Mouse (Mus musculus) retina, postnatal 7 days (tissue): ENCODE results near the gene Traf4.
"Not testable (repeated sequence)": the region's sequence is repeated elsewhere in the genome, so short reads cannot be mapped to it uniquely, and the experiment has no call there.

Source experiments
- DNase-seq: peaks from one replicate; pipeline ENCODE4 v3.0.0-alpha.2; 2012; ENCODE audit warnings: low read depth, low spot score

Traf4 gene

DNA sequence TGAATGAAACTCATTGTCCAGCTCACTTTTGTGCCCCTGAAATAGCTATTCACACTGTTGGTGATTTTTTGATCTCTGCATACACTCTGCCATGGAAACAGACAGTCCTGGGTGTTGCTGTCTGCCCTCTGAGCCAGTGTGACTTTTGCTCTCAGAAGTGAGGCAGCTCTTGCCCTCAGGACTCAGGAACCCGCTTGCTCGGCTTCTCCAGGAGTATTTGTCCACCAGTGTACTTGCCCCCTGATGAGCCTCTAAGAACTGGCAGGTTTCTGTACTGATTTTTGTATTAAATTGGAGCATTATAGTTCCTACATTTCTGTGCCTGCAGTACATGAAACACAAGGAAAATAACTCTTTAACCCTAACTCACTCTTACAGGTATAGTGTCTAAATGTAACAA lies 21.9 kb downstream of the Traf4 start:
- DNase-seq = no peak

DNA sequence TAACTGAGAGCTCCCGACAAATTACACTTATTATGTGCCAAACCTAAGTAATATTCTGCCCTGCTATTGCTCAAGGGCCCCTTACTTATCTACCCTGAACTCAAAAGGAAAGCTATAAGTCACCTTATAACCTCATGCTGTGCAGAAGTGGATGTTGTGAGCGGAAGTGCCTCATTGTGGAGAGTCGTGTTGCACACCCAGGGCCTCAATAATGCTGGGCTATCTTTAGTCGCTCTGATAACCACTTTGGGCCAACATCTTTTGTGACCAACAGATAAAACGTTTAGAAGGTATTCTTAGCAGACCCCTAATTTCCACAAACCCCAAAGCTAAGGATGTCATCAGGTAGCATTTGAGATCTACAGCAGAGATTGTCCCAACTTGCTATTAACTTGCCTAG lies 24.7 kb downstream of the Traf4 start:
- DNase-seq = no peak

DNA sequence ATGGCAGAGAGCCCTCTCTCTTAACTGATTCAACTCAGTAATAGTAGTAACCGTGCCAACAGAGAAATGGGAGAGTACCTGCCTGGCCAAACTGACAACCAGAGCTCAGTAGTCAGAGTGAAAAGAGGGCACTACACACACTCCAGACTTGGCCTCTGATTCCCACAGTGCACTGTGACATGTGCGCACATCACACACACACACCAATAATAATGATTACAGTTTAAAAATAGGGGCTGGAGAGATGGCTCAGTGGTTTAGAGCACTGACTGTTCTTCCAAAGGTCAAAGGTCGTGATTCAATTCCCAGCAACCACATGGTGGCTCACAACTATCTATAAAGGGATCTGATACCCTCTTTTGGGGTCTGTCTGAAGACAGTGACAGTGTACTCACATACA lies 27.4 kb downstream of the Traf4 start:
- DNase-seq = no peak

DNA sequence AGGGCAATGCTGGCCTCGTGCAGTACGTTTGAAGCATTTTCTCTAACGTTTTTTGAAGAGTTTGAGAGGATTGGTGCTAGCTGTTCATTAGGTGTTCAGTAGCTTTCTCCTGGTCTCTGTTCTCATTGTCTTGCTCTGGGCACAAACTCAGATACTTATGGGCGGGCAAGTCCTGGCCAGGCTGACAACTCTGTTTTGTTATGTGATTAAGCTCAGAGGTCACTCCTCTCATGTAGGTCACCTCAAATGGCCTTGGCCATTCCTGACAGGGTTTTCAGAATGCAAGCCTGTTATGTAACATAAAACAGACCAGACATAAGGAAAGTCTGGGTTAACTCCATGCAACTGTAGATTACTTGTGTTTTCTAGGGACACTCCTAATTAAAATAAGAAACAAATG lies 27.8 kb downstream of the Traf4 start:
- DNase-seq = no peak

DNA sequence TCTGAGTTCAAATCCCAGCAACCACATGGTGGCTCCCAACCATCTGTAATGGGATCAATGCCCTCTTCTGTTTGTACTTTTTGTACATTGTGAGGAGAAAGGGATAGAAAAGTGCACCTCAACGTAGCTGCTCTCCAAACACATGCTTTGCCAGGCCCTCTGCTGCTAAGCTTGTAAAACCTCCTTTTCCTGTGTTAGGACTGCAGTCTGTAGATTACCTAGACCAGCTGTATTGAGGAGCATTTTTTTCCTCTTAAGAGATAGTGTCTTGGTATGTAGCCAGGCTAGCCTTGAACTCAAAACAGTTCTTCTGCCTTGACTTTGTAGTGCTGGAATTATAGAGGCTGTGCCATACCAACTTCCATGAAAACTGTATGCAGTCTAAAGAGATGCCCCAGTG lies 29.3 kb downstream of the Traf4 start:
- DNase-seq = no peak

DNA sequence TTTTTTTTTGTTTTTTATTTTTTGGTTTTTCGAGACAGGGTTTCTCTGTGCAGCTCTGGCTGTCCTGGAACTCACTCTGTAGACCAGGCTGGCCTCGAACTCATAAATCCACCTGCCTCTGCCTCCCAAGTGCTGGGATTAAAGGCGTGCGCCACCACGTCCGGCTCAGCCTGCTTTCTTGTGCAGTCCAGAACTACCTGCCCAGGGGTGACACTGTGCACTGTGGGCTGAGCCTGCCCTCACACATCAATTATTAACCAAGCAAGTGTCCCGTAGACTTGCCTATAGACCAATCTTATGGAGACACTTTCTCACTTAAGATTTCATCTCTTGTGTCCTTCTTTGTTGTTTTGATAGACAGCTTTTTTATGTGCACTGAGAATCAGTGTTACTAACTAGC lies 30.1 kb downstream of the Traf4 start:
- not testable (repeated sequence) for DNase-seq

DNA sequence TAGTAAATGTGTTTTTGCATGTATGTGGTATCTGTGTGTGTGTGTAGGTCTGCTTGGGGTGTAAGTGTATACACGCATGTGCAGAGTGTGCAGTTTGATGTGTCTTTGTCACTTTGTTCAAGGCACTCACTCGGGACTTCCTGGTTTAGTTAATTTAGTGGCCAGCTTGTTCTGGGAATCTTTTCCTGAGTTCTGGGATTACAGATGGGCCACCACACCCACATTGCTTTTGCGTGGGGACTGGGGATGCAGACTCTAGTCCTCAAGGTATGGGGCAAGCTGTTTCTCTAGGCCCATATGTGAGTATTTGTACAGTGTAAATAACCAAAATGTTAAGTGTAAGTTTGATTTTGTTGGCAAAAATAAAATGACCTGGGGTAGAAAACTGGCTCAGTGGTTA lies 31.0 kb downstream of the Traf4 start:
- no peak for DNase-seq

DNA sequence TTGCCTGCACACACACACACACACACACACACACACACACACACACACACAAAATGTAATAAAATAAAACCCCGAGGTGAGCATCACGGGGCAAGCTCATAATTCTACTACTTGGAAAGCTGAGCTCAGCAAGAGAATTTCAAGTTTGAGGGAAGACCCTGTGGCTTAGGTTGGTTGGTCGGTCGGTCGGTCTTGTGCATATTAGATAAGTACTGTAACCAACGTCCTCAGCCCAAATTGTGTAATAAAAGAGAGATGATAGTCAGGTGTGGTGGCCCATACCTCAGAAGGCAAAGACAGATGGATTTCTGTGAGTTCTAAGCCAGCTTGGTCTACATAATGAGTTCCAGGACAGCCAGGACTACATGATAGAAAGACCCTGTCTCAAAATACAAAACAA lies 31.5 kb downstream of the Traf4 start:
- no peak for DNase-seq

DNA sequence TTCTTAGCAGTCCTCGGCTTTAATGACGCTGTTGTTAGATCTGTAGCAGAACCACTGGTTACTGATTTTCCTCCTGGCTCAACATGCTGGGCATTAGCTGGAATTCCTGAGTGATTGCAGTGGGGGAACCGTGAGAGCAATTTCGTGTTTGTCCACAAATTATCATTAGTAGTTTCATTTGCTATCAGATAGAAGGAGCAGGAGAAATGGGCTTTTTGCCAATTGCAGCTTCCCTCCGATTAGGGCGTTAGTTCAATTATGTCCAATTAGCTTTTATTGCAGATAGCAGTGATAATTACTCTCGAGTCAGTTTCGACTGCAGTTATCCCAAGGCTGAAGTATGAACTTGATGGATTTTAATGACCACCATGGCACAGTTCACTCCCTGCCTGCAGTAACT lies 35.9 kb downstream of the Traf4 start:
- no peak for DNase-seq

DNA sequence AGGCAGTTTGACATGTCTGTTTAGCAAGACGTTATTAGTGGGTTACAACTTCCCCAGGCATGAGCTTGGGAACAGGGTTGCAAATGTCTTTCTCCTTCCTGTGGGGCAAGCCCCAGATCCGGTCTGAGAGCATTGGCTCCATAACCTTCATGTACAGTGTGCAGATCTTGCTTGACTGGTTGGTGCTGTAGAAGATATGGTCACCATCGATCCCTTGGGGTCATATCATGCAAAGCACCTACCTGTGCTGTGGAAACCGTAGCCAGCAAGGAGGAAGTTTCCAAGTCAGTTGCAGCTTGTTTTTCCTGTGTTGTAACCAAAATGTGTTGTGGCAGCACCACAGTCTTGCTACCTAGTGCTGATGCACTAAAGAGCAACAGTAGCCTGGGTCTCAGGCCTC lies 38.6 kb downstream of the Traf4 start:
- no peak for DNase-seq

DNA sequence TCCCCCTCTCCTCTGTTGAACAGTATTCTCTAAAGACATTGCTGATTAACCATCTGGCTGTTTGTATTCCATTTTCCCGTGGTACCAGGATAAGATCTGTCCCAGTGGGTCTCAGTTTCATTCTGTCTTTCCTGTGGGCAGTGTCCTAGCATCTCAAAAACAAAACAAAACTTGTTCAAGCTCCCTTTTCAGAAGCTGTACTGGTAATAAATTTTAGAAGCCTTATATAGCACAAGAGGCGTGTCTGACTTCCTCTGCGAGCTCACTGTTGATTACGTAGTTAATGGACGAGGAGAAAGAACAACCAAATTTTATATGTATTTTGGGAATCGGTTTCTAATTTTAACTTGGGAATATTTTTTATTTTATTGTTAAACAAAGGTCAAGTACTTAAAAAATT lies 39.7 kb downstream of the Traf4 start:
- no peak for DNase-seq

DNA sequence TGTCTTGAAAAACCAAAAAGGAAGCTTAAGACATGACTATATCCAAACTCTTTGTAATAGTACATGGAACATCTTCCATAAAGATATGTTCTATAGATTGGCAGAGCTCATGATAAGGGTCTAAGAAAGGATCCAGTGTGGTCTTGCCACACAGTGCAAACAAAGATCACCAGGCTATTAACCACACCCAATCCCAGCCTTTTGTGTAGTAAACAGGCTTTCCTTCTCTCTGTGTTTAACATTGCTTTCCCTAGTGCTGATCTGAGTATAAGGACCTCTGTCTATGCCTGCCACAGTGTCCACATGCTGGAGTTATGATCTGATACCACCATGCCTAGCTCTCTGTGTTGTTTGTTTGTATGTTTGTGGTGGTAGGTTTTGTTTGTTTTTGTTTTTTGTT lies 41.6 kb downstream of the Traf4 start:
- DNase-seq = no peak

DNA sequence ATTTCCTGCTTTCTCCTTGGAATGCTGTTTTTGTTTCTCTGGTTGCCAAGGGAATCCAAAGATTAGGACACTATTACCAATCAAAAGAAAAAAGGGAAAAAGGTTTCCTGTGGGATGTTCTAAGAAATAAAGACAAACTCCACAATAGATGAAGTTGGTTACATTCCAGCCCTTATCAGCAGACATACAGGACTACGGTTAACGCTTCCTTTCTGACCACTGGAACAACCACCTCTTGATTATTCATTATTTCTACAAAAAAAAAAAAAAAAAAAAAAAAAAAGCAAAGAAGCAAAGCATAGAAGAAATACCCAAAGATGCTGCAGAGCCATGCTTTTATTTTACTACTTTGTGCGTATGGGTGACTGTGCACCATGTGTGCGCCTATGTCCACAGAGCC lies 42.6 kb downstream of the Traf4 start:
- DNase-seq = no peak

DNA sequence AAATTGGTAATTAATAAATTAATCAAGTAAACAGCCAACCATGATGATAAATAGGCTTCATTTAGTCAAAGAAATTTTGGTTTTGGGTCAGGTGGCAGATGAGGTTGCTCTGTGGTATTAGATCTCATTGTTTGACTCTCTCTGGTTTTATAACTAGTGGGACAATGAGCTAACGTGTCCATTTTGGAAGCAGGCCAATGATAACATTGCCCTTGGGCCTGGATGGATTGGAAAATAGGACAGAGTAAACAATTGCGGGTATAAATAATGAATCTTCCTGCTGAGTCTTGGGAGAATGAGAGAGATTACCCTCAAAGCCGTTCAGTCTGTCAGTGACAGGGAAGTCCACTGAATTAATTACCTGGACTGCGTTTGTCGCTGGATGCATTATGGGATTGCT lies 44.2 kb downstream of the Traf4 start:
- DNase-seq = no peak

DNA sequence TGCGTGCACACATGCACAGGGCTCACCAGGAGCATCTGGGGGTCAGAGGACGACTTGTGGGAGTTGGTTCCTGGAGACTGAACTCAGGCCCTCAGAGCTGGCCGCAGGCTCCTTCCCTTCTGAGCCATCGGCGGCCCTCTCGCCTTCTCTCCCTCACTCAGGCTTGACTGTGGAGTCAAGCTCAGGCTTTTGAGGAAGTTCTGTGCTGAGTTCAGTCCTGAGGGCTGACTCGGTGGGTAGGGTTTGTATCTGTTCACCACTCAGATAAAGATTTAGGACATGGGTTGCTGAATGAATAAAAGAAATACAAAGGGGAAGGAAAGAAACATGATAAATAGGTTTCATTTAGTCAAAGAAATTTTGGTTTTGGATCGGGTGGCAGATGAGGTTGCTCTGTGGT lies 45.5 kb downstream of the Traf4 start:
- no peak for DNase-seq

DNA sequence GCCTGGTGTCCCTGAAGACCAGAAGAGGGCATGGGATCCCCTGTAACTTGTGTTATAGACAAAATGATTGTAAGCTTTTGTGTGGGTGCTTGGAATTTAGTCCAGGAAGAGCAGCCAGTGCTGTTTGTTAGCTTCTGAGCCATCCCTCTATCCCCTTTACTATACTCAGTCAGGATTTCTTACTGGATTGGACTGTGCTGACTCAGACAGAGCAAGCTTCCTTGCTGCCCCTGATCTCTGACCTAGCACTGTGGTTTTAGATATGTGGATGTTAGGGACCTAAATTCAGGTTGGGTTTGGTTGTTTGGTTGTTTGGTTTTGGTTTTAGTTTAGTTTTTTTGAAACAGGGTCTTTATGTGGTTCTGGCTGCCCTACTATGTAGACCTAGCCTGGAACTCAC lies 46.9 kb downstream of the Traf4 start:
- no peak for DNase-seq

DNA sequence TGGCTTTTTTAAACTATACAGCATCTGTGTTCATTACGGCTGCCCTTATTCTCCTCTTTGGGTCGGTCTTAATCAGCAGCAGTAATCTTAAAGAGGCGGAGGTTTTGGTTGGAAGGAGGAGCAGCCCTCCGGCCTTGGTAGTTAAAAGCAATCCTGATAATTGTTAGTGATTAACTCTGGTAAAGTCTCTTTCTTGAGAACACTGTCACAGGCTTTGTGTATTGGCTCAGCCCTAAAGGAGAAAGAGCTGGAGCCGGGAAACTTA lies 49.3 kb downstream of the Traf4 start:
- DNase-seq = no peak

DNA sequence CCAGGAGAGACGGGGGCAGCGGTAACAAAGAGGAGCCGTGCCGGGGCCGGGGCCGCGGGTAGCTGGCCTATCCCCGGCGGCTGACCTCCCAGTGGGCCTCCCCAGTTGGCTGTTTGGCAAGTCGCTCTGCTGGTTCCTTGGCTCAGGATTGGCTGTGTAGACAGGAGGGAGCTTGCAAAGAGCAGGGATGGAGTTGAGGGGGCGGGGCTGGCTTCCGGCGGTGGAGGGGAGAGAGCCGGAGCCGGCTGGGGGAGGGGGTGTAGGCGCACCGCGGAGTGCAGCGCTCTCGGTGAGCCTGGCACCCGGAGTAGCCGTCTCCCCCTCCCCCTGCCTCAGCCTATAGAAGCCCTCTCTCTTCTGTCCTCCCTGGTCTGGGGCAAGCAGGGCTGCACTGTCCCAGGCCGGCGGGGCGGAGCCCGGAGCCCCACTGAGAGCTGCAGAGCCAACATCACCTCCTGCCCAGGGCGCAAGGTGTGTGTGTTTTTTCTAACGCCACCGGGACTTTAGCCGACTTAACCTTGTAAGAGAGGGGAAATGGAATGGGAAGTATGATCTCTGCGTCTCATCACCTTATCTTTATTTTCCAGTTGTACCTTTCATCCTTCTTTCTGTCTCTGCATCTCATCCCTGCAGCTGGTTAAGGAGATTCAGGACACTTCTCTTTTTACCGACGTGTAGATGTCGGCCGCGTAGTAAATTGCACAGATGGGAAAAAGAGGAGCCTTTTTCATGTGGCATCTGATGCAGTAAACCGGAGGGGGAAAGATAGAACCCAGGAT lies 49.8 kb downstream of the Traf4 start:
- DNase-seq = peak; percentile 93

DNA sequence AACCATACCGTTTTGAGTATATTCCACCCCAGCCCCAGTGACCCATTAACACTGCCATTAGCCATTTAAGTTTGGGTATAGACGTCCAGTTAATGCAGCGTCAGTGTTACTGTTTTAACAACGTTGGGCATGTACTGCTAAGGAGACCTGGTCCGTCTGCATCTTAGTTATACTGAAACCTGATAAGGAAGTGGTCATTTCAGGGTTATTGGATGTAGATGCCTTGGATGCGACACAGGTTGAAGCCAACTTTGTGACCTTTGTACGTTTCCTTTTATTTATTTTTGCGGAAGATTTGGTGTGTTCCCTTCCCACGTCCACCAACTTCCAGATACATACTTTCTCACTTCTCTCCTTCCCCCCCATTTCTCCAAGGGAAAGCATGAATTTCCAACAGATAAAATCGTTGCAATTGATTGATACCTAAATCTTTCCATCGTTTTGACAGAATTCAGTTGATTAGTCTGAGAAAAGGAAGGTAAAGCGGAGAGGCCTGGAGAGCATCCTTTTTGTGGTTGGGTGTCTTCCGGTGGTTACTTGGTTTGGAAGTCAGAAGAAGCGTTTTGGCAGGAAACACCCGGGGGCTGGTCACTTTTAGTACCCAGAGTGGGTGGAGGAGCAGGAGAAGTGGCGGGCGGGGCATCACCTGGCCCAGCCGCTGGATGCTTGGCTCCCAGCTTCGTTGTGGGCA lies 50.6 kb downstream of the Traf4 start:
- no peak for DNase-seq

DNA sequence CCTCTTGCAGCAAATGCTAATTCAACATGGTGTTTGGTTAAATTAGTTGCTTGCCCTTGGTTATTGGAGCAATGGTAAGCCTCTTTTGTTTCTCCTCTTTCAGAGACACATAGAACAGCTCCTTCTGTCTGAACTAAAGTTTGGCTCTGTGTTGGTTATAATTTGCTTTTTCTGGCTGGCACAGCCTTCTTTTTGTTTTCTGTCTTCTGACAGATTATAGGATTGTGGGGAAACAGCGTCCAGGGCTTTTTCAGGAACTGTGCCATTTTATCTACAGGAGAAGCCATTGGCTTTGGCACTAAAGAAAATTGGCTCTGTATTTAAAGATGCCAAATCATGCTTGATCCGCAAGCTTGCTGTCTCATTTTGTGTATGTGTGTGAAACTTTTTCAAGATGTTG lies 51.8 kb downstream of the Traf4 start:
- no peak for DNase-seq
